ENCODE assay signal across 18 mouse cellular contexts in genomic region chr8:122898473-122898872, GRCm38 (mm10). TPM values are rescaled to one million over a fixed set of nuclear protein-coding genes. Genes with fewer than 3 reads are reported as not detected.
A peak's percentile ranks its signal among the peaks of the same experiment; 100 is the strongest.
DNase-seq lines count a peak whose midpoint lies in the region; ATAC-seq and TF ChIP-seq lines count a peak whose summit lies in the region.
"Had no signal": no experiment of that assay in that cellular context is flagged by ENCODE, and none has a peak within 500 bp of the region (broad histone marks: within the 10 kb centered on the region; RNA-seq: fewer than 3 reads in every experiment).

No protein-coding gene starts in this region.

- no peak overlapping the region for H3K27ac ChIP-seq in heart, embryonic 13.5 days (replicated peaks)
- peak overlapping the region; percentile 30 for H3K27ac ChIP-seq in liver, postnatal 0 days (ENCODE audit: low read depth)
- H3K27ac ChIP-seq in kidney, embryonic 16.5 days (ENCODE audit: low read length) = no peak overlapping the region
- H3K27ac ChIP-seq: embryonic facial prominence, embryonic 10.5 days; midbrain, embryonic 12.5 days; neural tube, embryonic 13.5 days had no signal

- no peak for TF ChIP-seq CTCF in lung, adult 2 months (IDR thresholded peaks at IDR 0.05; ENCODE audit: insufficient read depth, low read length)
- no peak for TF ChIP-seq CTCF in liver, postnatal 0 days (IDR thresholded peaks at IDR 0.05; ENCODE audit: low read depth)

- ATAC-seq in heart, embryonic 13.5 days (ENCODE audit: extremely low read depth, insufficient number of reproducible peaks, low FRiP score, low TSS enrichment) = no peak
- peak; percentile 85 for ATAC-seq in liver, postnatal 0 days
- no peak for ATAC-seq in kidney, embryonic 16.5 days (ENCODE audit: low FRiP score, low TSS enrichment)
- ATAC-seq: hindbrain, embryonic 16.5 days had no signal

- intact Hi-C loops in heart, postnatal 36 days (cut with DNase I) = no loop called here

- H3K36me3 ChIP-seq in heart, embryonic 13.5 days = peaks cover 74% of the 10 kb centered on the region
- peaks cover 63% of the 10 kb centered on the region for H3K36me3 ChIP-seq in liver, postnatal 0 days (replicated peaks; ENCODE audit: insufficient read depth, low read length)
- peaks cover 54% of the 10 kb centered on the region for H3K36me3 ChIP-seq in kidney, embryonic 16.5 days (ENCODE audit: insufficient read depth, low read length)

- no peaks in the 10 kb centered on the region for H3K27me3 ChIP-seq in heart, embryonic 13.5 days (replicated peaks)
- no peaks in the 10 kb centered on the region for H3K27me3 ChIP-seq in liver, postnatal 0 days (ENCODE audit: insufficient read depth, low read length)
- no peaks in the 10 kb centered on the region for H3K27me3 ChIP-seq in kidney, embryonic 16.5 days (ENCODE audit: insufficient read depth, low read length)
- H3K27me3 ChIP-seq: midbrain, embryonic 12.5 days; neural tube, embryonic 13.5 days had no signal

- peak overlapping the region; percentile 10; the same call in 1 of the 2 replicates for H3K9ac ChIP-seq in heart, embryonic 13.5 days
- no peak overlapping the region for H3K9ac ChIP-seq in liver, postnatal 0 days (replicated peaks)
- no peak overlapping the region for H3K9ac ChIP-seq in kidney, embryonic 16.5 days (replicated peaks; ENCODE audit: low read length)
- H3K9ac ChIP-seq: midbrain, embryonic 12.5 days; neural tube, embryonic 13.5 days had no signal

- no peak overlapping the region for H3K4me3 ChIP-seq in heart, embryonic 13.5 days
- H3K4me3 ChIP-seq in lung, adult 2 months (replicated peaks; ENCODE audit: extremely low read depth, low read depth, low read length) = no peak overlapping the region
- no peak overlapping the region for H3K4me3 ChIP-seq in liver, postnatal 0 days (ENCODE audit: low read depth, low read length)
- no peak overlapping the region for H3K4me3 ChIP-seq in kidney, embryonic 16.5 days (ENCODE audit: low read length)
- H3K4me3 ChIP-seq: embryonic facial prominence, embryonic 10.5 days; layer of hippocampus, adult 2 months; midbrain, embryonic 12.5 days; neural tube, embryonic 13.5 days had no signal

- TF ChIP-seq POLR2A in lung, adult 2 months (IDR thresholded peaks at IDR 0.05; ENCODE audit: borderline replicate concordance, extremely low read depth, low read depth, low read length) = no peak

- H3K4me2 ChIP-seq in heart, embryonic 13.5 days = no peak overlapping the region
- H3K4me2 ChIP-seq in liver, postnatal 0 days (ENCODE audit: low read depth, low read length) = no peak overlapping the region
- no peak overlapping the region for H3K4me2 ChIP-seq in kidney, embryonic 16.5 days (replicated peaks; ENCODE audit: low read depth, low read length)
- H3K4me2 ChIP-seq: midbrain, embryonic 12.5 days; neural tube, embryonic 13.5 days had no signal

- WGBS in heart, embryonic 13.5 days = 91% methylated on average over 12 of the region's 12 CpGs
- WGBS in lung, adult 2 months = 82% methylated on average over 12 of the region's 12 CpGs
- 54% methylated on average over 12 of the region's 12 CpGs for WGBS in liver, postnatal 0 days (ENCODE audit: insufficient replicate concordance)
- WGBS in kidney, embryonic 16.5 days = 95% methylated on average over 12 of the region's 12 CpGs

- no peaks in the 10 kb centered on the region for H3K9me3 ChIP-seq in heart, embryonic 13.5 days
- H3K9me3 ChIP-seq in liver, postnatal 0 days (ENCODE audit: low read length) = no peaks in the 10 kb centered on the region
- no peaks in the 10 kb centered on the region for H3K9me3 ChIP-seq in kidney, embryonic 16.5 days (ENCODE audit: low read length)
- H3K9me3 ChIP-seq: embryonic facial prominence, embryonic 10.5 days; midbrain, embryonic 12.5 days; neural tube, embryonic 13.5 days had no signal

- no peak for DNase-seq in heart, postnatal 36 days
- DNase-seq in lung, postnatal 36 days = peak; percentile 34
- DNase-seq in lung, adult 2 months = no peak
- DNase-seq in liver, postnatal 0 days = peak; percentile 60
- DNase-seq in right cerebral cortex, postnatal 25 days = no peak
- DNase-seq: adrenal gland, adult 8-10 months; cerebellum, adult 18-20 months; heart, postnatal 4 days; kidney, adult 18-20 months; kidney, postnatal 14 days; layer of hippocampus, postnatal 36 days had no signal

- H3K4me1 ChIP-seq in heart, embryonic 13.5 days = peaks cover 49% of the 10 kb centered on the region
- H3K4me1 ChIP-seq in lung, adult 2 months (ENCODE audit: control insufficient read depth, insufficient read depth, low read length) = no peaks in the 10 kb centered on the region; the same call in 1 of the 2 replicates
- peaks cover 4% of the 10 kb centered on the region; the same call in 1 of the 2 replicates for H3K4me1 ChIP-seq in liver, postnatal 0 days (ENCODE audit: insufficient read depth)
- H3K4me1 ChIP-seq in kidney, embryonic 16.5 days (ENCODE audit: insufficient read depth, low read length) = no peaks in the 10 kb centered on the region
- H3K4me1 ChIP-seq: midbrain, embryonic 12.5 days; neural tube, embryonic 13.5 days had no signal

- TF ChIP-seq EP300 in liver, postnatal 0 days (IDR thresholded peaks at IDR 0.05; ENCODE audit: low read depth) = no peak

RNA-seq across cellular contexts. Expression of gene Cdh15, which starts 50.7 kb away (rescaled TPM):
- polyA plus RNA-seq in heart, embryonic 13.5 days (2015; fragmentation: Nextera tagmentation; extraction: Ambion mirVana) = 0.47 and 0.55 TPM in 2 replicates
- not detected for total RNA-seq in heart, postnatal 36 days (2021)
- polyA plus RNA-seq in lung, adult 2 months (2012; rRNA removed) = 0.03 and 0.37 TPM in 2 replicates
- polyA plus RNA-seq in liver, postnatal 0 days (2015; fragmentation: Nextera tagmentation; extraction: Ambion mirVana) = 0.05 TPM in 1 of 2 replicates, not detected in the other
- 1.3 and 1.8 TPM in 2 replicates for polyA plus RNA-seq in kidney, embryonic 16.5 days (2015; fragmentation: Nextera tagmentation; extraction: Ambion mirVana)

Comparison
In these comparisons a context has a peak if more than half of its experiments do, and no peak if none do; other contexts are left out.
1. DNase-seq: peak in lung, postnatal 36 days (single experiment) and liver, postnatal 0 days (single experiment); none in heart, postnatal 36 days (0 of 2), lung, adult 2 months (single experiment) and right cerebral cortex, postnatal 25 days (single experiment).